Mouse (Mus musculus): ENCODE results near the gene Riok2. TPM values are rescaled to one million over a fixed set of nuclear protein-coding genes. Genes with fewer than 3 reads are reported as not detected.

The Riok2 gene
- polyA plus RNA-seq, 1 experiment, result 1.5 TPM

DNA sequence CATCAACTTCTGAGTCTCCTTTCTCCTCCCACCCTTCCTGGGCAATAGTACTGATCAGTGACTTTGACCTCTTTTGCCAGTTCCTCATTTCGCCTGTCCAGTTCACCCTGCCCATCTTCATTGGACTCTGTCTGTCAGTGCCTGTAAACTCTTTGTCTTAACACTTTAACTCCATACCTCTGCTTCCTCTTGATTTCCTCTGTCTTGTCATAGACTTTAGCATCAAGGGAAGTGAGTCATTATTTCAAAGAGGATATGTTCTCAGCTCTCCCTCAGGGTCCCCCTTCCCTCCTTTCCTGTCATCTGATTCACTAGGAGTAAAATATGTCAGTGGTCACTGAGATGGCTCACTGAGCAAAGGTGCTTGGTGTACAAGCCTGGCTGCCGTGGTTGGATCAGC is 24.6 kb downstream of the Riok2 start:
- no peak for TF ChIP-seq POLR2A (IDR thresholded peaks at IDR 0.05; ENCODE audit: low read depth, low read length)
- no peak for TF ChIP-seq CTCF (IDR thresholded peaks at IDR 0.05; ENCODE audit: extremely low read depth, insufficient read length, insufficient replicate concordance, low read depth, low read length)
- H3K27ac ChIP-seq (ENCODE audit: insufficient read depth, low read depth, low read length), result no peak overlapping the region

DNA sequence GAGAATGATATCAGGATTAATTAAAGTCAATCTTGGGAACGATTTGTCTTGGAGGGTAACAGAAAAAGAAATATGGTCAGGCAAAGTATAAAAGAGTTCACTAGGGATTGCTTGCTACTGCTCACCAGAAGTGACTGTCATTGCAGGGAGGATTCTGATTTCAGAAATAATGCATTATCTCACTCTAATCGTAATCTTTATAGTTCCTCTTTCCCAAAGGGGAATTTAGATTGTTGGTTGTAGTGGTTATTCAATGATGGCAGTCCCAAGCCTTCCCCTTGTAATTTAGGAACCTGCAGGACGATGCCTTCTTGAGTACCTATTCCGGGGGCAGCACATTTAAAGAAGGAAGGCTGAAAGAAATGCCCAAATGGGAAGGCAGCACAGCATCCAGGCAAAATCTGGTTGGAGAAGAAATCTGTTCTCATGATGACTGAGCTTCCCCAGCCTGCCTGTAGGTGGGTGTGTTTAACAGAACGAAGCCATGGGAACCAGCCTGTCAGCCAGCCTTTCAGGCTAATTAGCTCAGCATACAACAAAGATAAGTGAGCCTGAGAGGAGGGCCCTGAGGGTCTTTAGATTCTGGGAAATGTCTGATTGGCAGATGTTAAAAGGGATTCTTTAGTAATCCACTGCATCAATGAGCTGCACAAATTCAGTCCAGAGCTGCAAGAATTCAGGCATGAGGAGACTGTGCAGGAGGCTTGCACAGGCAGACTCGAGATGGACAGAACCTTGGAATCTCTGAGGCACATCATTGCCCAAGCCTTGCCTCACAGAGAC is 28.3 kb downstream of the Riok2 start, which contains the start of gene Lix1:
Gene Lix1 (plus strand): TSS at position 451 of the 783 bp plus-strand sequence.
- TF ChIP-seq POLR2A (IDR thresholded peaks at IDR 0.05; ENCODE audit: low read depth, low read length) (no peak), CTCF (IDR thresholded peaks at IDR 0.05; ENCODE audit: extremely low read depth, insufficient read length, insufficient replicate concordance, low read depth, low read length) (peak; percentile 21; the same call in 1 of the 2 replicates)
- Histone ChIP-seq H3K36me3 (ENCODE audit: control insufficient read depth, insufficient read depth, low read length) (no peaks in the 10 kb centered on the region), H3K27me3 (ENCODE audit: control insufficient read depth, insufficient read depth, low read length) (no peaks in the 10 kb centered on the region), H3K4me3 (ENCODE audit: low read depth, low read length) (no peak within 1 kb of the TSS), H3K4me1 (ENCODE audit: control insufficient read depth, insufficient read depth, insufficient read length, low read length) (peaks cover 3% of the 10 kb centered on the region; the same call in 1 of the 2 replicates), H3K27ac (ENCODE audit: insufficient read depth, low read depth, low read length) (no peak within 1 kb of the TSS)
- WGBS, result 34% methylated on average over 6 of the region's 6 CpGs

More for the DNA sequence above, 24.6 kb downstream of the Riok2 start:
- WGBS, result 59% methylated on average over 2 of the region's 2 CpGs
- Histone ChIP-seq H3K36me3 (ENCODE audit: control insufficient read depth, insufficient read depth, low read length) (peaks cover 5% of the 10 kb centered on the region), H3K4me1 (ENCODE audit: control insufficient read depth, insufficient read depth, insufficient read length, low read length) (no peaks in the 10 kb centered on the region), H3K27me3 (ENCODE audit: control insufficient read depth, insufficient read depth, low read length) (no peaks in the 10 kb centered on the region), H3K4me3 (ENCODE audit: low read depth, low read length) (no peak overlapping the region)

- no peak overlapping the region for H3K27ac ChIP-seq (ENCODE audit: insufficient read depth, low read depth, low read length)
- H3K4me3 ChIP-seq (ENCODE audit: low read depth, low read length), result no peak overlapping the region
- 56% methylated on average over 5 of the region's 5 CpGs for WGBS
- no peaks in the 10 kb centered on the region for H3K27me3 ChIP-seq (ENCODE audit: control insufficient read depth, insufficient read depth, low read length)
- peaks cover 3% of the 10 kb centered on the region; the same call in 1 of the 2 replicates for H3K4me1 ChIP-seq (ENCODE audit: control insufficient read depth, insufficient read depth, insufficient read length, low read length)
- no peaks in the 10 kb centered on the region for H3K36me3 ChIP-seq (ENCODE audit: control insufficient read depth, insufficient read depth, low read length)
- no peak for TF ChIP-seq CTCF (IDR thresholded peaks at IDR 0.05; ENCODE audit: extremely low read depth, insufficient read length, insufficient replicate concordance, low read depth, low read length)
- TF ChIP-seq POLR2A (IDR thresholded peaks at IDR 0.05; ENCODE audit: low read depth, low read length), result no peak
These were observed 28.9 kb downstream of the Riok2 start for GRCm38 (mm10) chr17:17403038-17403437.

- Histone ChIP-seq H3K4me3 (ENCODE audit: low read depth, low read length) (no peak overlapping the region), H3K4me1 (ENCODE audit: control insufficient read depth, insufficient read depth, insufficient read length, low read length) (peaks cover 3% of the 10 kb centered on the region; the same call in 1 of the 2 replicates), H3K27ac (ENCODE audit: insufficient read depth, low read depth, low read length) (no peak overlapping the region), H3K36me3 (ENCODE audit: control insufficient read depth, insufficient read depth, low read length) (no peaks in the 10 kb centered on the region), H3K27me3 (ENCODE audit: control insufficient read depth, insufficient read depth, low read length) (no peaks in the 10 kb centered on the region)
- TF ChIP-seq CTCF (IDR thresholded peaks at IDR 0.05; ENCODE audit: extremely low read depth, insufficient read length, insufficient replicate concordance, low read depth, low read length), result no peak
- TF ChIP-seq POLR2A (IDR thresholded peaks at IDR 0.05; ENCODE audit: low read depth, low read length), result no peak
- 29% methylated on average over 3 of the region's 3 CpGs for WGBS
These were observed 29.5 kb downstream of the Riok2 start for GRCm38 (mm10) chr17:17403578-17404112.

- Histone ChIP-seq H3K27me3 (ENCODE audit: control insufficient read depth, insufficient read depth, low read length) (no peaks in the 10 kb centered on the region), H3K36me3 (ENCODE audit: control insufficient read depth, insufficient read depth, low read length) (no peaks in the 10 kb centered on the region), H3K4me1 (ENCODE audit: control insufficient read depth, insufficient read depth, insufficient read length, low read length) (peaks cover 3% of the 10 kb centered on the region; the same call in 1 of the 2 replicates), H3K27ac (ENCODE audit: insufficient read depth, low read depth, low read length) (no peak overlapping the region), H3K4me3 (ENCODE audit: low read depth, low read length) (no peak overlapping the region)
- WGBS, result 27% methylated on average over 8 of the region's 8 CpGs
- TF ChIP-seq POLR2A (IDR thresholded peaks at IDR 0.05; ENCODE audit: low read depth, low read length) (no peak), CTCF (IDR thresholded peaks at IDR 0.05; ENCODE audit: extremely low read depth, insufficient read length, insufficient replicate concordance, low read depth, low read length) (no peak)
These were observed 30.9 kb downstream of the Riok2 start for GRCm38 (mm10) chr17:17404811-17405544.

DNA sequence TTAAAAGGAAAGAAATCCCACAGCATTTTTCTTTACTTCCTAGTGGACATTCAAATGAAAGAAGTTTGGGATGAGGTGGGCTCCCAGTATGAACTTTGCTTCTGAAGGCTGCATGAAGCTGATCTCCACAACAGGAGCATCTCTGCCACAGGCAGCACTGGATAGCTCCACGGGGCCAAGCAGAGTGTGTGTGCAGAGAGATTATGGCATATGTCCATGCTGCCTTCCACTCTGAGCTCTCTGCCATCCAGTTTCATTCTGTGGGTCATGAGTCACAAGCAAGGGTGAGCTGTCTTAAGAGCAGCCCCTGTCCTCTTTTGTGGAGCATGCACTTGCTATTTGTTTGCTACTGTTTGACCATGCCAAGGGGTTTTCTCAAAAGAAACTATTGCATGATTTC is 31.5 kb downstream of the Riok2 start:
- no peak overlapping the region for H3K4me3 ChIP-seq (ENCODE audit: low read depth, low read length)

More for the DNA sequence above, 31.5 kb downstream of the Riok2 start:
- Histone ChIP-seq H3K27ac (ENCODE audit: insufficient read depth, low read depth, low read length) (no peak overlapping the region), H3K36me3 (ENCODE audit: control insufficient read depth, insufficient read depth, low read length) (no peaks in the 10 kb centered on the region), H3K27me3 (ENCODE audit: control insufficient read depth, insufficient read depth, low read length) (no peaks in the 10 kb centered on the region), H3K4me1 (ENCODE audit: control insufficient read depth, insufficient read depth, insufficient read length, low read length) (peaks cover 3% of the 10 kb centered on the region; the same call in 1 of the 2 replicates)
- no peak for TF ChIP-seq CTCF (IDR thresholded peaks at IDR 0.05; ENCODE audit: extremely low read depth, insufficient read length, insufficient replicate concordance, low read depth, low read length)
- TF ChIP-seq POLR2A (IDR thresholded peaks at IDR 0.05; ENCODE audit: low read depth, low read length), result no peak
- WGBS, result 26% methylated on average over 1 of the region's 1 CpGs
